18 mouse cellular contexts compared by ENCODE assay signal in genomic region chr7:112351541-112351940, GRCm38 (mm10).
DNase-seq lines count a peak whose midpoint lies in the region; ATAC-seq lines count a peak whose summit lies in the region.
"Had no signal": no experiment of that assay in that cellular context is flagged by ENCODE, and none has a peak within 500 bp of the region (broad histone marks: within the 10 kb centered on the region; RNA-seq: fewer than 3 reads in every experiment).

No protein-coding gene starts in this region.

- H3K4me1 ChIP-seq in heart, embryonic 15.5 days (replicated peaks), result peaks cover 43% of the 10 kb centered on the region
- H3K4me1 ChIP-seq in limb, embryonic 10.5 days, result peaks cover 48% of the 10 kb centered on the region

- 75% methylated on average over 3 of the region's 3 CpGs for WGBS in heart, embryonic 15.5 days
- 28% methylated on average over 3 of the region's 3 CpGs for WGBS in limb, embryonic 10.5 days

- no peak overlapping the region for H3K4me3 ChIP-seq in heart, embryonic 15.5 days
- peak overlapping the region; percentile 11; the same call in 1 of the 2 replicates for H3K4me3 ChIP-seq in limb, embryonic 10.5 days
- H3K4me3 ChIP-seq: forebrain, embryonic 12.5 days; intestine, embryonic 15.5 days; left cerebral cortex, adult 2 months had no signal

- DNase-seq in heart, adult 8-10 months (ENCODE audit: low spot score), result no peak
- DNase-seq in NIH3T3 (ENCODE audit: low read depth), result peak; percentile 67
- peak; percentile 84 for DNase-seq in embryo, embryonic 11 days
- peak; percentile 83 for DNase-seq in limb, embryonic 10.5 days (ENCODE audit: low spot score)
- DNase-seq in thymus, postnatal 25 days, result no peak
- no peak for DNase-seq in frontal cortex, adult 2 months (ENCODE audit: extremely low spot score in 1 of 2, low spot score in 1 of 2)
- DNase-seq in urinary bladder, postnatal 4 days (ENCODE audit: low spot score in 2 of 2), result no peak
- DNase-seq: cerebellum, adult 11-12 months; gastrocnemius, postnatal 10 days; heart, postnatal 10 days; right cerebral cortex, postnatal 25 days; thymus, adult 18-20 months had no signal

- no peak overlapping the region for H3K4me2 ChIP-seq in heart, embryonic 15.5 days
- H3K4me2 ChIP-seq: forebrain, embryonic 12.5 days; intestine, embryonic 15.5 days; liver, embryonic 11.5 days had no signal

- no peak overlapping the region for H3K9ac ChIP-seq in heart, embryonic 15.5 days
- H3K9ac ChIP-seq: forebrain, embryonic 12.5 days; intestine, embryonic 15.5 days had no signal

- H3K27me3 ChIP-seq in heart, embryonic 15.5 days, result no peaks in the 10 kb centered on the region
- no peaks in the 10 kb centered on the region for H3K27me3 ChIP-seq in limb, embryonic 10.5 days (ENCODE audit: low read depth, poor library complexity, severe bottlenecking)
- H3K27me3 ChIP-seq: forebrain, embryonic 12.5 days; intestine, embryonic 15.5 days had no signal

- no peak for ATAC-seq in heart, embryonic 15.5 days (replicated peaks; ENCODE audit: insufficient number of reproducible peaks, insufficient read depth, low FRiP score, low read depth)
- ATAC-seq: CD4-positive, CD25-positive, alpha-beta regulatory T cell, adult 4 months; intestine, embryonic 15.5 days had no signal

- peaks cover 73% of the 10 kb centered on the region for H3K36me3 ChIP-seq in heart, embryonic 15.5 days
- no peaks in the 10 kb centered on the region for H3K36me3 ChIP-seq in limb, embryonic 10.5 days
- H3K36me3 ChIP-seq: forebrain, embryonic 12.5 days had no signal

- H3K27ac ChIP-seq in heart, embryonic 15.5 days, result peak overlapping the region; percentile 29; the same call in 1 of the 2 replicates
- peak overlapping the region; percentile 79 for H3K27ac ChIP-seq in limb, embryonic 10.5 days
- H3K27ac ChIP-seq: forebrain, embryonic 12.5 days; intestine, embryonic 15.5 days; left cerebral cortex, adult 2 months had no signal

- H3K9me3 ChIP-seq in heart, embryonic 15.5 days (replicated peaks), result no peaks in the 10 kb centered on the region
- H3K9me3 ChIP-seq in limb, embryonic 10.5 days (replicated peaks), result no peaks in the 10 kb centered on the region
- H3K9me3 ChIP-seq: forebrain, embryonic 12.5 days; intestine, embryonic 15.5 days had no signal

Comparison
In these comparisons a context has a peak if more than half of its experiments do, and no peak if none do; other contexts are left out.
1. DNase-seq: peak in NIH3T3 (single experiment), embryo, embryonic 11 days (single experiment) and limb, embryonic 10.5 days (single experiment); none in heart, adult 8-10 months (single experiment), thymus, postnatal 25 days (single experiment), frontal cortex, adult 2 months (0 of 2) and urinary bladder, postnatal 4 days (0 of 2).